8 mouse cellular contexts compared by ENCODE assay signal in genomic region chr4:110397618-110398045, GRCm38 (mm10). TPM values are rescaled to one million over a fixed set of nuclear protein-coding genes. Genes with fewer than 3 reads are reported as not detected.
DNase-seq lines count a peak whose midpoint lies in the region; ATAC-seq and TF ChIP-seq lines count a peak whose summit lies in the region.

Agbl4 (plus strand) TSS chr4:110397661.

- DNase-seq in brain, embryonic 18.5 days (ENCODE audit: low read depth, low spot score) = peak; percentile 40
- DNase-seq in forebrain, embryonic 10.5 days (ENCODE audit: extremely low spot score, low spot score) = peak; percentile 81
- DNase-seq in heart, postnatal 14 days = peak; percentile 36 to 58
- peak; percentile 69 to 88 for DNase-seq in kidney, postnatal 36 days
- peak; percentile 61 for DNase-seq in liver, embryonic 11.5 days (ENCODE audit: low spot score)
- peak; percentile 89 for DNase-seq in neural tube, embryonic 11.5 days (ENCODE audit: low spot score)
- peak; percentile 16 for DNase-seq in thymus, postnatal 25 days

- H3K4me2 ChIP-seq in liver, embryonic 11.5 days = peak within 1 kb of the TSS; percentile 58
- H3K4me2 ChIP-seq in neural tube, embryonic 11.5 days (ENCODE audit: low read depth) = peak within 1 kb of the TSS; percentile 69

- under 1% methylated on average over 27 of the region's 27 CpGs for WGBS in forebrain, embryonic 10.5 days
- 1% methylated on average over 27 of the region's 27 CpGs for WGBS in liver, embryonic 11.5 days
- WGBS in neural tube, embryonic 11.5 days = under 1% methylated on average over 27 of the region's 27 CpGs

- no peaks in the 10 kb centered on the region for H3K27me3 ChIP-seq in ES-Bruce4 (ENCODE audit: control insufficient read depth, insufficient read depth, low read length, poor library complexity, severe bottlenecking)
- H3K27me3 ChIP-seq in forebrain, embryonic 10.5 days (ENCODE audit: poor library complexity, severe bottlenecking) = no peaks in the 10 kb centered on the region
- no peaks in the 10 kb centered on the region for H3K27me3 ChIP-seq in liver, embryonic 11.5 days (replicated peaks; ENCODE audit: control insufficient read depth, insufficient read depth, low read length)
- H3K27me3 ChIP-seq in neural tube, embryonic 11.5 days (ENCODE audit: control insufficient read depth, insufficient read depth, low read length) = no peaks in the 10 kb centered on the region

- no peak for TF ChIP-seq POLR2A in ES-Bruce4 (IDR thresholded peaks at IDR 0.05; ENCODE audit: insufficient read depth, low read length)

- no peak for TF ChIP-seq EP300 in ES-Bruce4 (IDR thresholded peaks at IDR 0.05; ENCODE audit: insufficient read depth, low read depth, low read length)

- no peak within 1 kb of the TSS for H3K9ac ChIP-seq in ES-Bruce4 (ENCODE audit: low read depth, poor library complexity, severe bottlenecking)
- no peak within 1 kb of the TSS for H3K9ac ChIP-seq in liver, embryonic 11.5 days (ENCODE audit: low read depth, low read length)
- peak within 1 kb of the TSS; percentile 53 for H3K9ac ChIP-seq in neural tube, embryonic 11.5 days (ENCODE audit: low read length)

- ATAC-seq in liver, embryonic 11.5 days (replicated peaks; ENCODE audit: low FRiP score) = peak; percentile 91
- ATAC-seq in neural tube, embryonic 11.5 days (ENCODE audit: insufficient read depth, low FRiP score, low TSS enrichment) = peak; percentile 99

- peak within 1 kb of the TSS; percentile 74 for H3K4me3 ChIP-seq in ES-Bruce4 (ENCODE audit: low read depth, low read length)
- H3K4me3 ChIP-seq in forebrain, embryonic 10.5 days = peak within 1 kb of the TSS; percentile 63
- peak within 1 kb of the TSS; percentile 42 for H3K4me3 ChIP-seq in liver, embryonic 11.5 days (ENCODE audit: low read depth, low read length)
- H3K4me3 ChIP-seq in neural tube, embryonic 11.5 days (ENCODE audit: low read depth, low read length) = peak within 1 kb of the TSS; percentile 46

- H3K27ac ChIP-seq in ES-Bruce4 (ENCODE audit: insufficient read depth, low read length) = no peak within 1 kb of the TSS
- H3K27ac ChIP-seq in forebrain, embryonic 10.5 days = peak within 1 kb of the TSS; percentile 73
- H3K27ac ChIP-seq in liver, embryonic 11.5 days (ENCODE audit: low read depth, low read length) = no peak within 1 kb of the TSS
- no peak within 1 kb of the TSS for H3K27ac ChIP-seq in neural tube, embryonic 11.5 days (ENCODE audit: low read depth, low read length)

- H3K9me3 ChIP-seq in ES-Bruce4 (replicated peaks; ENCODE audit: control insufficient read depth, insufficient read depth, low read length, poor library complexity, severe bottlenecking) = no peaks in the 10 kb centered on the region
- no peaks in the 10 kb centered on the region for H3K9me3 ChIP-seq in forebrain, embryonic 10.5 days
- no peaks in the 10 kb centered on the region for H3K9me3 ChIP-seq in liver, embryonic 11.5 days (ENCODE audit: control insufficient read depth, low read length)
- H3K9me3 ChIP-seq in neural tube, embryonic 11.5 days (ENCODE audit: control insufficient read depth, low read length) = no peaks in the 10 kb centered on the region

- intact Hi-C loops in heart, postnatal 14 days (cut with DNase I) = no loop called here

- TF ChIP-seq CTCF in ES-Bruce4 (IDR thresholded peaks at IDR 0.05; ENCODE audit: low read depth, low read length) = no peak

- H3K36me3 ChIP-seq in ES-Bruce4 (ENCODE audit: control insufficient read depth, insufficient read depth, low read length, poor library complexity, severe bottlenecking) = no peaks in the 10 kb centered on the region
- H3K36me3 ChIP-seq in forebrain, embryonic 10.5 days (replicated peaks) = no peaks in the 10 kb centered on the region
- H3K36me3 ChIP-seq in liver, embryonic 11.5 days (ENCODE audit: control insufficient read depth, insufficient read depth, low read length) = no peaks in the 10 kb centered on the region
- H3K36me3 ChIP-seq in neural tube, embryonic 11.5 days (ENCODE audit: control insufficient read depth, insufficient read depth, low read length) = no peaks in the 10 kb centered on the region

- no peaks in the 10 kb centered on the region for H3K4me1 ChIP-seq in ES-Bruce4 (ENCODE audit: control insufficient read depth, insufficient read depth, low read length)
- H3K4me1 ChIP-seq in forebrain, embryonic 10.5 days = peaks cover 22% of the 10 kb centered on the region
- H3K4me1 ChIP-seq in liver, embryonic 11.5 days (replicated peaks; ENCODE audit: control insufficient read depth, insufficient read depth, low read length) = no peaks in the 10 kb centered on the region
- H3K4me1 ChIP-seq in neural tube, embryonic 11.5 days (ENCODE audit: control insufficient read depth, insufficient read depth, low read length) = no peaks in the 10 kb centered on the region

RNA-seq across cellular contexts. Expression of gene Agbl4, which starts in this region (rescaled TPM):
- not detected in 2 replicates for polyA plus RNA-seq in ES-Bruce4 (2011; ENCODE audit: insufficient read depth, insufficient read length, low read depth, missing spikeins)
- 0.44 and 0.66 TPM in 2 replicates for polyA plus RNA-seq in forebrain, embryonic 10.5 days (2016; fragmentation: Nextera tagmentation; extraction: Ambion mirVana)
- total RNA-seq in heart, postnatal 14 days (2021) = under 1 TPM; 0.51 to 0.79 TPM
- not detected in 2 replicates for polyA plus RNA-seq in liver, embryonic 11.5 days (2014; fragmentation: Nextera tagmentation; extraction: Ambion mirVana)
- 0.66 and 1.1 TPM in 2 replicates for polyA plus RNA-seq in neural tube, embryonic 11.5 days (2014; fragmentation: Nextera tagmentation; extraction: Ambion mirVana)

Comparison
In these comparisons a context has a peak if more than half of its experiments do, and no peak if none do; other contexts are left out.
1. Peak in DNase-seq, H3K4me3 ChIP-seq and H3K27ac ChIP-seq in forebrain, embryonic 10.5 days; RNA of the gene not detected or under 1 TPM.
2. Peak in DNase-seq in heart, postnatal 14 days; RNA of the gene not detected or under 1 TPM.
3. Peak in DNase-seq, ATAC-seq, H3K4me3 ChIP-seq and H3K4me2 ChIP-seq in liver, embryonic 11.5 days; RNA of the gene not detected or under 1 TPM.
4. DNase-seq: peak in every context shown above with its lines; median percentile 89 in neural tube, embryonic 11.5 days; 81 in forebrain, embryonic 10.5 days; 78 in kidney, postnatal 36 days; 61 in liver, embryonic 11.5 days; 47 in heart, postnatal 14 days; 40 in brain, embryonic 18.5 days; 16 in thymus, postnatal 25 days.